Mouse (Mus musculus) frontal cortex, postnatal 36 days (tissue): ENCODE data around the gene Fcna.
A peak's percentile ranks its signal among the peaks of the same experiment; 100 is the strongest.

Experiments
- DNase-seq, 2 experiments: peaks; one replicate each; pipeline ENCODE4 v3.0.0; 2022; ENCODE audit warnings: low spot score in 2 of 2

Fcna gene

GRCm38 (mm10) chr2:25607761-25608622, 19.8 kb downstream of the Fcna start, which contains the start of gene Rabl6:
Gene Rabl6, minus strand, starts transcription at chr2:25608521.
- DNase-seq, result peak; percentile 91 to 92

GRCm38 (mm10) chr2:25602526-25602925, 25.3 kb downstream of the Fcna start:
- no peak for DNase-seq

DNA sequence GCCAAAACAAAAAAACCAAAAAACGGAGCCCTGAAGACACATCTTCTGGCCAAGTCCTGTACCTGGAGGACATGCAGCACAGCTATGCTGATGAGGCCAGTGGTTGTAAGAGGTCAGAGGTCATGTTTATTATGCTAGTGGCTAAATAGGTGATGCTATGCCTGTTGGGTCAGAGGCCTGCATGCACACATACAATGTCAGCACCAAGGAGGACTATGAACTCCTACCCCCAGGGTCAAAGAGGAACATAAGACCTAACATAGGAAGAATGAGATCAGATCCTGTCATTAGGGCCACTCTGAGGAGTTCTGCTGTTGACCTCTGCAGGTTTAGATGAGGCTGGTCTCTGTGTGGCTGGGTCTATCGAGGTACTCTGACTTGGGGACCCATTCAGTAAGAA, 27.8 kb downstream of the Fcna start:
- no peak for DNase-seq

- no peak for DNase-seq
Measured at GRCm38 (mm10) chr2:25598749-25599148, 29.1 kb downstream of the Fcna start.

DNA sequence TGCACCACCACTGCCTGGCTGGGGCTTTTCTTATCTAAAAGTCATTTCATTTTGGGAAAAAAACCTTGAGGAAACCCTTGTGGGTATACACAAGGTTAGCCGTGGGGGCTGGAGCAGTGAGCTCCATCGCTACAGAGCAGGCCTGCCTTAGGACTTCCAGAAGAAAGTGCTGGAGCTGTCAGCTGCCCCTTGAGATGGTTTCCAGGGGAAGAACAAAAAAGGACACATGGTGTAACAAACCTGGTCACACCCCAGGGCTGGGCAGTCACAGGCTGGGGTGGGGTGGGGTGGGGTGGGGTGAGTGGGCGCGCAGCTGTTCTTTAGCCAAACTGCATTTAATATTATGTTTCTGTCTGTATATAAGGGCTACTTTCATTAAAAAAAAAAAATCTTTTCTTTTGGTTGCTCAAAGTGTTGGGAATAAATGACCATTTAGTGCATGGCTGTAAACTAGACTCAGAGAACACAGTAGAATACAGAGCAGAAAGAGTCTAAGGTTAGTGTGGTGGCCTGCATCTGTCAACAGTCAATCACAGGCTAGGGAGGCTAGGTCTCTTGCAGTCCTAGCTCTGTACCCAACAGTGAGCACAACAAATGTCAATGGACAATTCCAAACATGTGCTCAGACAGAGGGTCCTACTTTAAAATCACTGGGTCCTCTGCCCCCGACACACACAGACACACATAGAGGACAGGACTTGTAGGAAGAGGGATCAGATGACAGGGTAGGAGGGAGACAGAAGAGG, 30.9 kb downstream of the Fcna start:
- no peak for DNase-seq

DNA sequence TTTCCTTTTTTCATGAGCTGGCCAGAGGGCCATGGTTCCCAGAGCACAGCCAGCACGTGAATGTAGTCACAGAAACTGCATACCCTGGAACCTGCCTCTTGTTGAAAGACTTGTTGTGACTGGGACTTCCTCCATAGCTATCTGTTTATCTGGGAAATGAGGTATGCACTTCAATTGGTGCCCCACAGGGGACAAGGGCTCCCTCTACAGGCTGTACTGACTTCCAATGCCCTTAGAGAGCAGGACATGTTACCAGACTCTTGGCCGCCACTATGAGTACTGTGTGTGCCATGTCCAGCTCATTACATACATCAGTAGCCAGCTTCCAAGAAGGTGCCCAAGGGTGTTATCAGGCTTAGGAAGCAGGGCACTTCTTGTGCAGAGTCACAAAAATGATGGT, 36.0 kb downstream of the Fcna start:
- DNase-seq, result peak; percentile 39 to 52

DNA sequence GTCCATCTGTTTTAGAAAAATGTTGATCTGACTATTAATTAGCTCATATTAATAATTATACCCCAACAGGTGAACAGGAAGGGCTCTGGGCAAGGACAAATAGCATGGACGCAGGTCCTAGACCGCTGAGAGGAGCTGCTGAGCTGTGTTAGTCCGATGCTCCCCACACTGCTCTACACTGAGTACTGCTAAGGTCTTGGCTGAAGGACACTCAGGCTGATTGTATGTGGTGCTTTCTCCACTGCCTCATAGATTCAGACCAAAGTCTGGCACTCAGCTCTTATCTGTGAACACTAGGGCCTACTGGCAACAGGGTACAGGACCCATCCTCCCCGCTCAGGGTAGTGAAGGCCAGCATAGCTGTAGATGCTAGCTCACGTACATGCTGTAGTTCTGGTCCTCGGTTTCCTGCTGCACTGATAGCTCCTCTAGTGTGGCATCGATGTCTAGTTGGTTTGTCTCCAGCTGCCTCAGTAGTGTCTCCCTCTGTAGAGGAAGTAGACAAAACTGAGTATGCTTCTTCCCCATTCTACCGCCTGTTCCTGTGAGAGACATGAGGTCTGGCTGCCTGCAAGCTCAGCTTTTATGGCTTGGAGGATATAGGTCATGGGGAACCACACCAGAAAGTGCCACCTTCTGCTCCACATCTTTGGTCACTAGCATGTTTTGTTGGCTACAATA, 39.5 kb downstream of the Fcna start:
- no peak for DNase-seq

GRCm38 (mm10) chr2:25587290-25587689, 40.5 kb downstream of the Fcna start:
- DNase-seq, result no peak

GRCm38 (mm10) chr2:25585601-25586000, 42.2 kb downstream of the Fcna start:
- no peak for DNase-seq

- DNase-seq, result no peak
Measured at GRCm38 (mm10) chr2:25584856-25585255, 43.0 kb downstream of the Fcna start.

DNA sequence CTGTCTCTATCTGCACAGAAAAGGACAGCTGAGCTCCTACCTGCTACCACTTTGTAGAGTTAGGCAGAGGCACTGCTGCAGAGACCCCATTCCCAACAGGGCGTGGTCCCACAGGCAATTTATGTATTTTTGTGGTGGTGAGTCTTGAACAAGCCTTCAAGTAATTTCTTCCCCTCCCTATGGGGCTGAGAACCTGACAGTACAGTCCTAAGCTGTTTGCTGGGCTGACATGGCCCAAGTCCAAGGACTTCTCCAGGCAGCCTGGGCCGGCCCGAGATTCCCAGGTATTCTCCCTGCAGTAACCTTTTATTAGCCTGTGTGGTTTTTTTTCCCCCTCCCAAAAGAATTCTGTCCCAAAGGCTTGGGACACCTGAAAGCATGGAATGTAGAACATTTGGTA, 43.7 kb downstream of the Fcna start:
- no peak for DNase-seq

DNA sequence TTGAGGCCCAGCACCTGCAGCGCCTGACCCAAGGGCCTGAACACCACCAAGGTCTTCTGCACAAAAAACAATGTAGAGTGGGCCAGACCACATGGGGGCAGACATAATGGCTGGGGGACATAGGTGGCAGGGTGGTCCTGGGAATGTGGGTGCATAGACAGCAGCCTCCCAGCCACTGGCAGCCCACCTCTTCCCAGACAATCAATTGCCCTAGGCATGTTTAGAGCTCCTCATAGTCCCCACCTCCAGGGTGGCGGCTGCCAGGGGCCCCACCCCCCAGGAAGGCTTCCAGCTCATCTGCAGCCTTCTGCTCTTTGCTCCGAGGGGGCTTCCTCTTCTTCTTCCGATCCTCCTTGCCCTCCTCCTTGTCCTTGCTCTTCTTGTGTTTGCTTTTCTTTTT, 44.3 kb downstream of the Fcna start:
- DNase-seq, result no peak

DNA sequence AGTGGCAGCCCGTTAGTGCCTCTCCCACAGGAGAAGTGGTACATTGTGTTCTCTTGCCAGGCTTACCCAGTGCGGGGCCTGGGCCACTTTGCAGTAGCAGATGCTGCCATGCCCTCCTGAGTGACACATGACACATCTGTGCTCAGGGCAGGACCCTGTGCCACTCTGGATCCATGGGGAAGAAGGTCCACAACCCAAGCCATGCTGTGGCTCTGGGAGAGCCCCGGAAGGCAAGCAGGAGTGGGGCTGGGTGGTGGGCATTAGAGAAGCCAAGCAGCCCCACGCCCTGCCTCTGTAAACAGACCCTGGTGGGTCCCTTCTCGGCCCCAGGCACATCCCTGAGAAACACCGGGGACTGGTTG, 44.7 kb downstream of the Fcna start:
- DNase-seq, result no peak

DNA sequence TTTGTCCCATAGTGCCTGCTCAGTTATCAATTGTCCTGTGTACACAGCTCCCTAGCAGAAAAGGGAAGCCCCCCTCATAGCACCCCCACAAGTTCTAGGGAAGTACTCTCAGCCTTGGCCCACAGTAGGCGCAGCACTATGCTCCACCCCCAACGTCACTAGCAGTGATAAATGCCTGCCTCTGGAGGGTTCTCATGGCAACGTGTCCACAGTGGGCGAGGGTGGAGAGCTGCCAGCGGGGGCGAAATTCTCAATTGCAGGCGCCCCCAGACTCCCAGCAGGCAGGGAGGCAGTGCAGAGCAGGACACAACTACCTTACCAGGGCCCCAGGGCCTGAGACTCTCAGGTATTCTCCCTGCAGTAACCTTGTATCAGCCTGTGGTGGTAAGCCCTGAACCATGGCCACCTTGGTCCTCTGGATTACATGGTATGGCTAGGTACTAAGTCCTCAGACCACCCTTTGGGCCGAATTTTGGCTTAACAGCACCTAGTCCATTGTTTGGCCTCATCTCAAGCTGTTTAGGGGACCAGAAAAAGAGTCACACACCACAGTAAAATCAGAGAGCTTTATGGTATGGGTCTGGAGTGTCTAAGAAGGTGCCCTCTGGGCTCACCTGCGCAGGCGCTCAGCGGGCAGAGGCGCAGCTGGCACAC, 45.2 kb downstream of the Fcna start:
- DNase-seq, result peak; percentile 89 to 90

DNA sequence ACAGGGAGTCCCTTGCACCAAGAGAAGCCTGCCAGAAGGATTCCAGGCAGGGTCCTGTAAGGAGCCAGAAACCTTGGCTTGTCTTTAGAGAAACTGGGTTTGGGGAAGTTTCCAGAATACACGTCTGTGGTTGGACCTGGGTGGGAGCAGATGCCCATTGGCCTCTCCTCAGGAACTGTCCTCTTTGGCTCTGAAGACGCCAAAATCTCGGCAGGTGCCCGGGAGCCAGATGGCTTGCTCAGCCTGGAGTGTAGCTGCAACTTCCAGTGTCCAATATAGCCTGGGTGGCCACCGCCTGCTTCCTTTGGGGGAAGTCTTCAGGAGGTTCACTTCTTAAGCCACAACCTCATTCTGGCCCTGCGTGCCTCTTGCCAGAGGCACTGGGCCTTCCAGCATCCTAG, 45.9 kb downstream of the Fcna start:
- peak; percentile 53 to 59 for DNase-seq

GRCm38 (mm10) chr2:25581294-25581864, 46.5 kb downstream of the Fcna start, which contains the start of gene Ajm1:
Gene Ajm1, minus strand, starts transcription at chr2:25581757.
- peak; percentile 80 to 86 for DNase-seq

GRCm38 (mm10) chr2:25580621-25581101, 47.2 kb downstream of the Fcna start:
- peak; percentile 52 to 54 for DNase-seq

- peak; percentile 56 to 75 for DNase-seq
Measured at GRCm38 (mm10) chr2:25579737-25580460, 47.9 kb downstream of the Fcna start.

GRCm38 (mm10) chr2:25578796-25579736, 48.8 kb downstream of the Fcna start:
- DNase-seq, result no peak
